Mouse (Mus musculus): ENCODE results near the gene Vmn1r85. TPM values are rescaled to one million over a fixed set of nuclear protein-coding genes. Genes with fewer than 3 reads are reported as not detected.

Vmn1r85 gene
- polyA plus RNA-seq, 1 experiment, result 0.22 TPM

- no peak overlapping the region for H3K9ac ChIP-seq (ENCODE audit: low read depth, poor library complexity, severe bottlenecking)
These were observed 41.5 kb downstream of the Vmn1r85 start for GRCm38 (mm10) chr7:13053501-13053900.

GRCm38 (mm10) chr7:13053001-13053400 is 42.0 kb downstream of the Vmn1r85 start:
- H3K9ac ChIP-seq (ENCODE audit: low read depth, poor library complexity, severe bottlenecking), result no peak overlapping the region

More at GRCm38 (mm10) chr7:13053501-13053900, 41.5 kb downstream of the Vmn1r85 start:
- no peak overlapping the region for H3K27ac ChIP-seq (ENCODE audit: insufficient read depth, low read length)
- H3K4me1 ChIP-seq (ENCODE audit: control insufficient read depth, insufficient read depth, low read length), result peaks cover 2% of the 10 kb centered on the region
- TF ChIP-seq POLR2A (IDR thresholded peaks at IDR 0.05; ENCODE audit: insufficient read depth, low read length) (no peak), CTCF (IDR thresholded peaks at IDR 0.05; ENCODE audit: low read depth, low read length) (no peak), EP300 (IDR thresholded peaks at IDR 0.05; ENCODE audit: insufficient read depth, low read depth, low read length) (no peak)
- H3K4me3 ChIP-seq (ENCODE audit: low read depth, low read length), result no peak overlapping the region
- no peaks in the 10 kb centered on the region for H3K27me3 ChIP-seq (ENCODE audit: control insufficient read depth, insufficient read depth, low read length, poor library complexity, severe bottlenecking)
- H3K9me3 ChIP-seq (replicated peaks; ENCODE audit: control insufficient read depth, insufficient read depth, low read length, poor library complexity, severe bottlenecking), result no peaks in the 10 kb centered on the region
- no peaks in the 10 kb centered on the region for H3K36me3 ChIP-seq (ENCODE audit: control insufficient read depth, insufficient read depth, low read length, poor library complexity, severe bottlenecking)

GRCm38 (mm10) chr7:13046084-13046483 is 48.9 kb downstream of the Vmn1r85 start:
- Histone ChIP-seq H3K9me3 (replicated peaks; ENCODE audit: control insufficient read depth, insufficient read depth, low read length, poor library complexity, severe bottlenecking) (no peaks in the 10 kb centered on the region), H3K36me3 (ENCODE audit: control insufficient read depth, insufficient read depth, low read length, poor library complexity, severe bottlenecking) (no peaks in the 10 kb centered on the region), H3K4me1 (ENCODE audit: control insufficient read depth, insufficient read depth, low read length) (no peaks in the 10 kb centered on the region), H3K9ac (ENCODE audit: low read depth, poor library complexity, severe bottlenecking) (no peak overlapping the region), H3K27ac (ENCODE audit: insufficient read depth, low read length) (no peak overlapping the region), H3K4me3 (ENCODE audit: low read depth, low read length) (no peak overlapping the region), H3K27me3 (ENCODE audit: control insufficient read depth, insufficient read depth, low read length, poor library complexity, severe bottlenecking) (no peaks in the 10 kb centered on the region)
- TF ChIP-seq CTCF (IDR thresholded peaks at IDR 0.05; ENCODE audit: low read depth, low read length) (peak; percentile 64), EP300 (IDR thresholded peaks at IDR 0.05; ENCODE audit: insufficient read depth, low read depth, low read length) (no peak)

More at GRCm38 (mm10) chr7:13053001-13053400, 42.0 kb downstream of the Vmn1r85 start:
- no peak overlapping the region for H3K4me3 ChIP-seq (ENCODE audit: low read depth, low read length)
- H3K27ac ChIP-seq (ENCODE audit: insufficient read depth, low read length), result no peak overlapping the region
- no peaks in the 10 kb centered on the region for H3K36me3 ChIP-seq (ENCODE audit: control insufficient read depth, insufficient read depth, low read length, poor library complexity, severe bottlenecking)
- no peaks in the 10 kb centered on the region for H3K27me3 ChIP-seq (ENCODE audit: control insufficient read depth, insufficient read depth, low read length, poor library complexity, severe bottlenecking)
- no peaks in the 10 kb centered on the region for H3K9me3 ChIP-seq (replicated peaks; ENCODE audit: control insufficient read depth, insufficient read depth, low read length, poor library complexity, severe bottlenecking)
- TF ChIP-seq POLR2A (IDR thresholded peaks at IDR 0.05; ENCODE audit: insufficient read depth, low read length) (no peak), EP300 (IDR thresholded peaks at IDR 0.05; ENCODE audit: insufficient read depth, low read depth, low read length) (no peak), CTCF (IDR thresholded peaks at IDR 0.05; ENCODE audit: low read depth, low read length) (no peak)
- peaks cover 2% of the 10 kb centered on the region for H3K4me1 ChIP-seq (ENCODE audit: control insufficient read depth, insufficient read depth, low read length)

- H3K9ac ChIP-seq (ENCODE audit: low read depth, poor library complexity, severe bottlenecking), result peak overlapping the region; percentile 59
- H3K36me3 ChIP-seq (ENCODE audit: control insufficient read depth, insufficient read depth, low read length, poor library complexity, severe bottlenecking), result no peaks in the 10 kb centered on the region
- peak overlapping the region; percentile 76 for H3K4me3 ChIP-seq (ENCODE audit: low read depth, low read length)
- no peak overlapping the region for H3K27ac ChIP-seq (ENCODE audit: insufficient read depth, low read length)
- TF ChIP-seq EP300 (IDR thresholded peaks at IDR 0.05; ENCODE audit: insufficient read depth, low read depth, low read length), result no peak
- TF ChIP-seq CTCF (IDR thresholded peaks at IDR 0.05; ENCODE audit: low read depth, low read length), result no peak
- no peak for TF ChIP-seq POLR2A (IDR thresholded peaks at IDR 0.05; ENCODE audit: insufficient read depth, low read length)
- no peaks in the 10 kb centered on the region for H3K27me3 ChIP-seq (ENCODE audit: control insufficient read depth, insufficient read depth, low read length, poor library complexity, severe bottlenecking)
- no peaks in the 10 kb centered on the region for H3K4me1 ChIP-seq (ENCODE audit: control insufficient read depth, insufficient read depth, low read length)
- no peaks in the 10 kb centered on the region for H3K9me3 ChIP-seq (replicated peaks; ENCODE audit: control insufficient read depth, insufficient read depth, low read length, poor library complexity, severe bottlenecking)
These were observed 50.7 kb downstream of the Vmn1r85 start for GRCm38 (mm10) chr7:13044254-13044625.

- peak overlapping the region; percentile 59 for H3K9ac ChIP-seq (ENCODE audit: low read depth, poor library complexity, severe bottlenecking)
- H3K9me3 ChIP-seq (replicated peaks; ENCODE audit: control insufficient read depth, insufficient read depth, low read length, poor library complexity, severe bottlenecking), result no peaks in the 10 kb centered on the region
- H3K27me3 ChIP-seq (ENCODE audit: control insufficient read depth, insufficient read depth, low read length, poor library complexity, severe bottlenecking), result no peaks in the 10 kb centered on the region
- no peak for TF ChIP-seq POLR2A (IDR thresholded peaks at IDR 0.05; ENCODE audit: insufficient read depth, low read length)
- 0 out of 2 replicates have a peak, but pooled peaks have one; percentile 12 for TF ChIP-seq EP300 (IDR thresholded peaks at IDR 0.05; ENCODE audit: insufficient read depth, low read depth, low read length)
- no peak for TF ChIP-seq CTCF (IDR thresholded peaks at IDR 0.05; ENCODE audit: low read depth, low read length)
- H3K4me1 ChIP-seq (ENCODE audit: control insufficient read depth, insufficient read depth, low read length), result no peaks in the 10 kb centered on the region
- no peaks in the 10 kb centered on the region for H3K36me3 ChIP-seq (ENCODE audit: control insufficient read depth, insufficient read depth, low read length, poor library complexity, severe bottlenecking)
- peak overlapping the region; percentile 76 for H3K4me3 ChIP-seq (ENCODE audit: low read depth, low read length)
- no peak overlapping the region for H3K27ac ChIP-seq (ENCODE audit: insufficient read depth, low read length)
These were observed 51.3 kb downstream of the Vmn1r85 start for GRCm38 (mm10) chr7:13043445-13044253.

GRCm38 (mm10) chr7:13043120-13043444 is 51.9 kb downstream of the Vmn1r85 start:
- H3K36me3 ChIP-seq (ENCODE audit: control insufficient read depth, insufficient read depth, low read length, poor library complexity, severe bottlenecking), result no peaks in the 10 kb centered on the region
- peak overlapping the region; percentile 59 for H3K9ac ChIP-seq (ENCODE audit: low read depth, poor library complexity, severe bottlenecking)
- H3K4me1 ChIP-seq (ENCODE audit: control insufficient read depth, insufficient read depth, low read length), result no peaks in the 10 kb centered on the region
- no peak for TF ChIP-seq POLR2A (IDR thresholded peaks at IDR 0.05; ENCODE audit: insufficient read depth, low read length)
- TF ChIP-seq EP300 (IDR thresholded peaks at IDR 0.05; ENCODE audit: insufficient read depth, low read depth, low read length), result no peak
- TF ChIP-seq CTCF (IDR thresholded peaks at IDR 0.05; ENCODE audit: low read depth, low read length), result no peak
- peak overlapping the region; percentile 76 for H3K4me3 ChIP-seq (ENCODE audit: low read depth, low read length)
- no peak overlapping the region for H3K27ac ChIP-seq (ENCODE audit: insufficient read depth, low read length)
- no peaks in the 10 kb centered on the region for H3K27me3 ChIP-seq (ENCODE audit: control insufficient read depth, insufficient read depth, low read length, poor library complexity, severe bottlenecking)
- H3K9me3 ChIP-seq (replicated peaks; ENCODE audit: control insufficient read depth, insufficient read depth, low read length, poor library complexity, severe bottlenecking), result no peaks in the 10 kb centered on the region
